Comparison of ENCODE assay signal across 8 mouse cellular contexts in the genomic region with DNA sequence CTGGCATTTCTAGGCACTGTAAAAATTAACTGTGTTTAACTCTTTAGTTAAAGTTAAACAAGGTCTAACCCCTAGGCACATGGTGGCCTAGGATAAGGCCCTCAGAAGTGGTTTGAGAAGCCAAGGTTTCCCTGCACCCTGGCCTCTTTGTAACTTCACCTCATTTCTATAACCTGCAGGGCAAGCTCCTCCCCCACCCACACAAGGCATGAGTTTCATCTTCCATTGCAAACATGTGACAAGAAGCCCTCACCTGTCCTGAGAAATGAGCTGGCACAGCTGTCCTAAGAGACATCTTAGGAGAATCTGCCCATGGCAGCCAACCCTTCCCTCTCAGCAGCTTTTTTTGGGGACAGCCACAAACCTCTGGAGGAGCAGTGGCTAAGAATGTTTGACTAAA. TPM values are rescaled to one million over a fixed set of nuclear protein-coding genes. Genes with fewer than 3 reads are reported as not detected.
DNase-seq lines count a peak whose midpoint lies in the region; ATAC-seq and TF ChIP-seq lines count a peak whose summit lies in the region.

No protein-coding gene starts in this region.

- no peak for TF ChIP-seq CTCF in spleen, adult 2 months (IDR thresholded peaks at IDR 0.05; ENCODE audit: extremely low read depth, insufficient read depth, insufficient read length, insufficient replicate concordance)
- TF ChIP-seq CTCF in forebrain, postnatal 0 days (IDR thresholded peaks at IDR 0.05; ENCODE audit: low read depth): no peak

- peak in 1 of 2 experiments; percentile 6 for DNase-seq in spleen, adult 2 months (ENCODE audit: low read depth in 1 of 2, low spot score in 2 of 2)
- DNase-seq in spleen, adult 12 weeks (ENCODE audit: low spot score): no peak
- no peak for DNase-seq in forebrain, postnatal 0 days
- DNase-seq in left cerebral cortex, adult 9 months (ENCODE audit: low spot score in 2 of 2): no peak
- DNase-seq in frontal cortex, postnatal 36 days (ENCODE audit: low spot score in 2 of 2): no peak
- DNase-seq in frontal cortex, adult 2 months (ENCODE audit: extremely low spot score in 1 of 2, low spot score in 1 of 2): no peak

- H3K4me2 ChIP-seq in forebrain, postnatal 0 days (ENCODE audit: low read depth): peak overlapping the region; percentile 80
- H3K4me2 ChIP-seq in limb, embryonic 13.5 days (replicated peaks): peak overlapping the region; percentile 84
- H3K4me2 ChIP-seq in stomach, embryonic 15.5 days: peak overlapping the region; percentile 82

- no peaks in the 10 kb centered on the region for H3K36me3 ChIP-seq in spleen, adult 2 months (ENCODE audit: control insufficient read depth, insufficient read depth, low read length)
- H3K36me3 ChIP-seq in forebrain, postnatal 0 days (ENCODE audit: insufficient read depth): no peaks in the 10 kb centered on the region
- no peaks in the 10 kb centered on the region for H3K36me3 ChIP-seq in limb, embryonic 13.5 days
- no peaks in the 10 kb centered on the region for H3K36me3 ChIP-seq in stomach, embryonic 15.5 days

- peak overlapping the region; percentile 25; the same call in 1 of the 2 replicates for H3K9ac ChIP-seq in forebrain, postnatal 0 days
- peak overlapping the region; percentile 94; the same call in 1 of the 2 replicates for H3K9ac ChIP-seq in limb, embryonic 13.5 days
- H3K9ac ChIP-seq in stomach, embryonic 15.5 days: no peak overlapping the region

- no peaks in the 10 kb centered on the region for H3K27me3 ChIP-seq in spleen, adult 2 months (ENCODE audit: control insufficient read depth, insufficient read depth, low read length)
- H3K27me3 ChIP-seq in forebrain, postnatal 0 days (ENCODE audit: insufficient read depth, low read length): no peaks in the 10 kb centered on the region
- no peaks in the 10 kb centered on the region for H3K27me3 ChIP-seq in limb, embryonic 13.5 days
- H3K27me3 ChIP-seq in stomach, embryonic 15.5 days (replicated peaks): no peaks in the 10 kb centered on the region

- no peak for ATAC-seq in forebrain, postnatal 0 days
- no peak for ATAC-seq in limb, embryonic 13.5 days (ENCODE audit: low FRiP score, low read depth)
- ATAC-seq in stomach, embryonic 15.5 days (ENCODE audit: insufficient read depth, low FRiP score, low read depth): no peak

- no peaks in the 10 kb centered on the region for H3K9me3 ChIP-seq in forebrain, postnatal 0 days (ENCODE audit: low read length)
- H3K9me3 ChIP-seq in limb, embryonic 13.5 days: no peaks in the 10 kb centered on the region
- no peaks in the 10 kb centered on the region for H3K9me3 ChIP-seq in stomach, embryonic 15.5 days

- H3K4me1 ChIP-seq in spleen, adult 2 months (ENCODE audit: control insufficient read depth, insufficient read depth, insufficient read length): peaks cover 35% of the 10 kb centered on the region
- H3K4me1 ChIP-seq in forebrain, postnatal 0 days (ENCODE audit: insufficient read depth): peaks cover 28% of the 10 kb centered on the region
- peaks cover 52% of the 10 kb centered on the region for H3K4me1 ChIP-seq in limb, embryonic 13.5 days
- H3K4me1 ChIP-seq in stomach, embryonic 15.5 days: peaks cover 37% of the 10 kb centered on the region

- no peak for TF ChIP-seq POLR2A in spleen, adult 2 months (IDR thresholded peaks at IDR 0.05; ENCODE audit: low read depth, low read length)

- H3K27ac ChIP-seq in spleen, adult 2 months (ENCODE audit: insufficient read depth, low read length): peak overlapping the region; percentile 7
- no peak overlapping the region for H3K27ac ChIP-seq in forebrain, postnatal 0 days (ENCODE audit: low read depth, low read length)
- no peak overlapping the region for H3K27ac ChIP-seq in limb, embryonic 13.5 days
- peak overlapping the region; percentile 95; the same call in 1 of the 2 replicates for H3K27ac ChIP-seq in stomach, embryonic 15.5 days

- peak overlapping the region; percentile 5; the same call in 1 of the 2 replicates for H3K4me3 ChIP-seq in spleen, adult 2 months (ENCODE audit: extremely low read depth, insufficient read depth, insufficient read length)
- H3K4me3 ChIP-seq in forebrain, postnatal 0 days (ENCODE audit: low read depth, low read length): peak overlapping the region; percentile 97
- peak overlapping the region; percentile 88 for H3K4me3 ChIP-seq in limb, embryonic 13.5 days
- peak overlapping the region; percentile 81 for H3K4me3 ChIP-seq in stomach, embryonic 15.5 days (replicated peaks)

RNA-seq across cellular contexts. Expression of gene Tspan14, which starts 1.7 kb away (rescaled TPM):
- polyA plus RNA-seq in spleen, adult 2 months (2012; rRNA removed): 60.0 and 65.4 TPM in 2 replicates
- 42.2 and 43.8 TPM in 2 replicates for total RNA-seq in forebrain, postnatal 0 days (2014; rRNA removed)
- polyA plus RNA-seq in forebrain, postnatal 0 days (2015; fragmentation: Nextera tagmentation; extraction: Ambion mirVana): 37.8 and 43.1 TPM in 2 replicates
- 68.4 and 68.7 TPM in 2 replicates for polyA plus RNA-seq in limb, embryonic 13.5 days (2015; fragmentation: Nextera tagmentation; extraction: Ambion mirVana)
- polyA plus RNA-seq in stomach, embryonic 15.5 days (2015; fragmentation: Nextera tagmentation; extraction: Ambion mirVana): 67.5 and 72.3 TPM in 2 replicates
- polyA plus RNA-seq in frontal cortex, adult 2 months (2012; rRNA removed): 46.4 and 47.7 TPM in 2 replicates

RNA-seq across cellular contexts. Expression of gene Fam213a, which starts 48.7 kb away (rescaled TPM):
- polyA plus RNA-seq in spleen, adult 2 months (2012; rRNA removed): 10.5 and 22.1 TPM in 2 replicates
- 92.4 and 106 TPM in 2 replicates for total RNA-seq in forebrain, postnatal 0 days (2014; rRNA removed)
- polyA plus RNA-seq in forebrain, postnatal 0 days (2015; fragmentation: Nextera tagmentation; extraction: Ambion mirVana): 54.7 and 106 TPM in 2 replicates
- polyA plus RNA-seq in limb, embryonic 13.5 days (2015; fragmentation: Nextera tagmentation; extraction: Ambion mirVana): 39.3 and 41.6 TPM in 2 replicates
- 40.2 and 43.5 TPM in 2 replicates for polyA plus RNA-seq in stomach, embryonic 15.5 days (2015; fragmentation: Nextera tagmentation; extraction: Ambion mirVana)
- polyA plus RNA-seq in frontal cortex, adult 2 months (2012; rRNA removed): 137 and 138 TPM in 2 replicates

Comparison
In these comparisons a context has a peak if more than half of its experiments do, and no peak if none do; other contexts are left out.
1. H3K27ac ChIP-seq: peak in spleen, adult 2 months (single experiment) and stomach, embryonic 15.5 days (single experiment); none in forebrain, postnatal 0 days (single experiment) and limb, embryonic 13.5 days (single experiment).
2. H3K4me3 ChIP-seq: peak in every context shown above with its lines; median percentile 97 in forebrain, postnatal 0 days; 88 in limb, embryonic 13.5 days; 81 in stomach, embryonic 15.5 days; 5 in spleen, adult 2 months.
3. Peak in every context shown above with its lines, with median percentiles within 50 percentile points of each other: H3K4me2 ChIP-seq.